Mouse (Mus musculus) layer of hippocampus, adult 8-10 months (tissue): Measurements from ENCODE around the gene Slc39a3. TPM values are rescaled to one million over a fixed set of nuclear protein-coding genes. Genes with fewer than 3 reads are reported as not detected.

Source experiments
- DNase-seq, 2 experiments: peaks; one replicate each; pipeline ENCODE4 v3.0.0; 2022; ENCODE audit warnings: low spot score in 2 of 2
- total RNA-seq, 4 experiments: library from RNA; stranded (reverse); gene quantifications; 2 replicates each; pipeline ENCODE4 v1.2.4; 2022

The Slc39a3 gene
- total RNA-seq, 4 experiments from 2014 or later, result 55.5 to 60.8 (median 60.0) TPM

GRCm38 (mm10) chr10:80985241-80985969, 51.8 kb downstream of the Slc39a3 start:
- DNase-seq, result no peak

GRCm38 (mm10) chr10:80984223-80984622, 53.0 kb downstream of the Slc39a3 start:
- no peak for DNase-seq

GRCm38 (mm10) chr10:80982381-80982780, 54.8 kb downstream of the Slc39a3 start:
- DNase-seq, result no peak

- DNase-seq, result no peak
Measured at GRCm38 (mm10) chr10:80981564-80982112, 55.6 kb downstream of the Slc39a3 start.

Other genes with a start within 250 kb of the Slc39a3 start
- gene Sf3a2, start 239.2 kb downstream of the Slc39a3 start, total RNA-seq, result 10 to 100 TPM; 43.3 to 60.0 (median 50.2) TPM
- 10 to 100 TPM; 61.4 to 75.8 (median 70.7) TPM for gene Plekhj1, start 238.8 kb downstream of the Slc39a3 start, total RNA-seq
- 1 to 10 TPM; 2.4 to 4.0 (median 3.0) TPM for gene Amh, start 232.2 kb downstream of the Slc39a3 start, total RNA-seq
- gene Jsrp1, start 223.9 kb downstream of the Slc39a3 start, total RNA-seq, result 1 to 10 TPM in 3 of 4 experiments, under 1 TPM in 1; 0.91 to 4.7 (median 2.7) TPM
- gene Oaz1, start 210.8 kb downstream of the Slc39a3 start, total RNA-seq, result 100 to 1,000 TPM; 475 to 520 (median 506) TPM
- gene Lingo3, start 193.4 kb downstream of the Slc39a3 start, total RNA-seq, result 10 to 100 TPM; 33.4 to 44.0 (median 40.3) TPM
- gene Lsm7, start 182.2 kb downstream of the Slc39a3 start, total RNA-seq, result 10 to 100 TPM; 42.1 to 61.3 (median 57.5) TPM
- 10 to 100 TPM; 53.9 to 68.2 (median 59.3) TPM for gene Sppl2b, start 182.2 kb downstream of the Slc39a3 start, total RNA-seq
- gene Tmprss9, start 165.6 kb downstream of the Slc39a3 start, total RNA-seq, result under 1 TPM; 0.35 to 0.66 (median 0.46) TPM
- 100 to 1,000 TPM; 112 to 139 (median 124) TPM for gene Timm13, start 136.5 kb downstream of the Slc39a3 start, total RNA-seq
- gene Lmnb2, start 119.2 kb downstream of the Slc39a3 start, total RNA-seq, result 10 to 100 TPM; 17.2 to 22.9 (median 19.9) TPM
- 10 to 100 TPM; 17.4 to 22.9 (median 20.2) TPM for gene Gadd45b, start 107.4 kb downstream of the Slc39a3 start, total RNA-seq
- gene Gng7, start 22.5 kb downstream of the Slc39a3 start, total RNA-seq, result 100 to 1,000 TPM; 130 to 139 (median 135) TPM
- 10 to 100 TPM; 88.3 to 96.9 (median 90.2) TPM for gene Diras1, start 11.8 kb downstream of the Slc39a3 start, total RNA-seq
- 100 to 1,000 TPM; 165 to 175 (median 172) TPM for gene Sgta, start 22.8 kb upstream of the Slc39a3 start, total RNA-seq
- 10 to 100 TPM; 44.5 to 55.0 (median 46.5) TPM for gene Thop1, start 32.6 kb upstream of the Slc39a3 start, total RNA-seq
- gene Creb3l3, start 61.4 kb upstream of the Slc39a3 start, total RNA-seq, result under 1 TPM; 0.19 to 0.80 (median 0.68) TPM
- 100 to 1,000 TPM; 131 to 151 (median 135) TPM for gene Map2k2, start 68.5 kb upstream of the Slc39a3 start, total RNA-seq
- 100 to 1,000 TPM in 3 of 4 experiments, 10 to 100 TPM in 1; 94.8 to 118 (median 103) TPM for gene Zbtb7a, start 97.8 kb upstream of the Slc39a3 start, total RNA-seq
- gene Pias4, start 130.5 kb upstream of the Slc39a3 start, total RNA-seq, result 10 to 100 TPM; 27.0 to 35.1 (median 31.7) TPM
- 100 to 1,000 TPM; 820 to 960 (median 855) TPM for gene Eef2, start 139.2 kb upstream of the Slc39a3 start, total RNA-seq
- 10 to 100 TPM; 57.1 to 69.8 (median 65.7) TPM for gene Dapk3, start 145.6 kb upstream of the Slc39a3 start, total RNA-seq
- not detected for gene 4930442H23Rik, start 146.4 kb upstream of the Slc39a3 start, total RNA-seq
- gene Nmrk2, start 164.6 kb upstream of the Slc39a3 start, total RNA-seq, result under 1 TPM in 1 of 4 experiments, not detected in 3; 0.57 TPM
- gene Atcay, start 193.4 kb upstream of the Slc39a3 start, total RNA-seq, result 100 to 1,000 TPM; 135 to 167 (median 145) TPM
- gene Zfr2, start 195.7 kb upstream of the Slc39a3 start, total RNA-seq, result 10 to 100 TPM; 59.3 to 81.0 (median 65.3) TPM
- gene Matk, start 215.5 kb upstream of the Slc39a3 start, total RNA-seq, result 100 to 1,000 TPM; 208 to 230 (median 216) TPM
- gene Mrpl54, start 229.5 kb upstream of the Slc39a3 start, total RNA-seq, result 10 to 100 TPM; 32.5 to 49.5 (median 40.8) TPM
- gene Apba3, start 229.5 kb upstream of the Slc39a3 start, total RNA-seq, result 10 to 100 TPM; 32.0 to 45.0 (median 39.1) TPM